Mouse (Mus musculus): ENCODE data around the gene Nfe2.

- no peak for TF ChIP-seq POLR2A (IDR thresholded peaks at IDR 0.05; ENCODE audit: low read depth, low read length)
- TF ChIP-seq CTCF (conservative IDR thresholded peaks at IDR 0.05; ENCODE audit: insufficient read depth, insufficient read length, low read depth, low read length) = no peak
Observed at GRCm38 (mm10) chr15:103300560-103300959, 42.4 kb upstream of the Nfe2 start.
